Mouse (Mus musculus): ENCODE measurements around the gene Fxyd3.

The Fxyd3 gene

GRCm38 (mm10) chr7:31049135-31049845 is 27.2 kb downstream of the Fxyd3 start:
- DNase-seq (ENCODE audit: low spot score), result no peak

GRCm38 (mm10) chr7:31042431-31042910 is 34.0 kb downstream of the Fxyd3 start, which contains the start of gene Fxyd5:
TSS of gene Fxyd5 (minus strand) at chr7:31042481.
- no peak for DNase-seq (ENCODE audit: low spot score)

GRCm38 (mm10) chr7:31041662-31042315 is 34.7 kb downstream of the Fxyd3 start:
- DNase-seq (ENCODE audit: low spot score), result no peak

- DNase-seq (ENCODE audit: low spot score), result no peak
Measured at GRCm38 (mm10) chr7:31041023-31041407, 35.5 kb downstream of the Fxyd3 start.

- DNase-seq (ENCODE audit: low spot score), result no peak
Measured at GRCm38 (mm10) chr7:31040281-31041022, 36.1 kb downstream of the Fxyd3 start.

GRCm38 (mm10) chr7:31039011-31039410 is 37.5 kb downstream of the Fxyd3 start:
- no peak for DNase-seq (ENCODE audit: low spot score)

- DNase-seq (ENCODE audit: low spot score), result no peak
Measured at GRCm38 (mm10) chr7:31037675-31038074, 38.8 kb downstream of the Fxyd3 start.

- DNase-seq (ENCODE audit: low spot score), result no peak
Measured at GRCm38 (mm10) chr7:31036917-31037316, 39.6 kb downstream of the Fxyd3 start.

- no peak for DNase-seq (ENCODE audit: low spot score)
Measured at GRCm38 (mm10) chr7:31035291-31035690, 41.2 kb downstream of the Fxyd3 start.

GRCm38 (mm10) chr7:31034789-31035188 is 41.7 kb downstream of the Fxyd3 start:
- DNase-seq (ENCODE audit: low spot score), result no peak

- no peak for DNase-seq (ENCODE audit: low spot score)
Measured at GRCm38 (mm10) chr7:31033409-31034165, 42.9 kb downstream of the Fxyd3 start.

- no peak for DNase-seq (ENCODE audit: low spot score)
Measured at GRCm38 (mm10) chr7:31031731-31032130, 44.8 kb downstream of the Fxyd3 start.

- DNase-seq (ENCODE audit: low spot score), result no peak
Measured at GRCm38 (mm10) chr7:31030717-31031116, 45.8 kb downstream of the Fxyd3 start.

- DNase-seq (ENCODE audit: low spot score), result no peak
Measured at GRCm38 (mm10) chr7:31028609-31029008, 47.9 kb downstream of the Fxyd3 start.
